Mouse (Mus musculus) left cerebral cortex, postnatal 4 days (tissue): Measurements from ENCODE around the gene Btg1-ps1. TPM values are rescaled to one million over a fixed set of nuclear protein-coding genes. Genes with fewer than 3 reads are reported as not detected.
"Not testable (repeated sequence)": the region's sequence is repeated elsewhere in the genome, so short reads cannot be mapped to it uniquely, and the experiment has no call there.

Experiments used
- DNase-seq: peaks from one replicate; pipeline ENCODE4 v3.0.0-alpha.2; 2022
- intact Hi-C: fragments of 180-260 bp; cut with DNase I; formaldehyde crosslinking; loops from one replicate; pipeline ENCODE4 v1.15.1; 2025
- total RNA-seq, 2 experiments: library from RNA; stranded (reverse); gene quantifications; 2 replicates each; pipeline ENCODE4 v1.2.3; 2021

Btg1-ps1 gene
- not detected for total RNA-seq

DNA sequence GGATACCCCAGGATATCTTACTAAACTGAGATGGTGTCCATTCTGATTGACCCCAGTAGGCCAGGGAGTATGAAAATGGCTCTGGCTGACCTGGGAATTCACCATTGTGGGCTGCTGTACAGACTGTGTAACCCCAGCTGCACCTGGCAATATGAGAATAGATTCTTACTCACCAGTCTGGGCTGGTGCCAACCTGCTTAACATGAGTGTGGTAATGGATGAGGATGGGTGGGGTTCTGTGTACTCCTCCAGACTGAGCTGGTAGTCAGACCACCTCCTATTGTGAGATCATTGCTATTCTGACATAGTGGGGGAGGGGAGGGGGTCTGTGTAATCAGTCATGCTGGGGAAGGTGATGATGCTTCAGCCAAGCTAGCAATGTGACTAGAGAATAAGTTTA, at the start of gene Btg1-ps1:
Gene Btg1-ps1 (minus strand): TSS at position 219 of the 400 bp plus-strand sequence.
- intact Hi-C loops, DNase-seq: not testable (repeated sequence)

DNA sequence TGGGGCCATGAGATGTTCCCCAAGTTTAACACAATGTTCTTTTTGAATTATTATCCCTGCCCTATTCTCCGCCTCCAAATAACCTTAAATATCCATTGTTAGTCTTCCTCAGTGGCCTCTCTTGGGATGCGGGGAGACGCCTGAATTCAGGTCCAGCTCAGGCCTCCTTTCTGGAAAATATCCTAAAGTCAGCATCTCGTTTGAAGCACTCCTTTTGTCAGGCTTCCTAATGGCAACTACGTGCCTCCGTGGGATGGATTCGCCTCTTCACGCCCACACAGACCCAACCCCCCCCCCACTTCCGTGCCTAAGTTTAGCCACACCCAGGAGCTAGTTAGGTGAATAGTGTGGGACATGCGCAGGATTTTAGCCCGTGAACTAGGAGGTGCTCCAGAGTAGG, 47.6 kb upstream of the Btg1-ps1 start, which contains the start of gene Rhox10:
Gene Rhox10 (plus strand): TSS at position 301 of the 400 bp plus-strand sequence.
- no peak for DNase-seq
- intact Hi-C loops: no loop called here

DNA sequence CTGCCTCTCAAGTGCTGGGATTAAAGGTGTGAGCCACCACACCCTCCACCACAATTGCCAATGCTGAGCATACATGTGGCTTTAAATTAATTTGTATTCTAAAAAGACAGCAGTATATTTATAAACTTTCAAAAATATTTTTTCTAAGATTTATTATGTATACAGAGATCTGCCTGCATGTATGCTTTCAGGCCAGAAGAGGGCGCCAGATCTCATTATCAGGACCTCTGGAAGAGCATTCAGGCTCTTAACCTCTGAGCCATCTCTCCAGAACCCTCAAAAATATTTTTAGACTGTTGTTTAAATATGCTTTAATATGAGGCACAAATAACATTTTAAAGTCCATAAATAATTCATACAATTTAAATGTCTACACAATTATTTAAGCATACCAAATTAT, 42.9 kb upstream of the Btg1-ps1 start:
- intact Hi-C loops: no loop called here
- no peak for DNase-seq

DNA sequence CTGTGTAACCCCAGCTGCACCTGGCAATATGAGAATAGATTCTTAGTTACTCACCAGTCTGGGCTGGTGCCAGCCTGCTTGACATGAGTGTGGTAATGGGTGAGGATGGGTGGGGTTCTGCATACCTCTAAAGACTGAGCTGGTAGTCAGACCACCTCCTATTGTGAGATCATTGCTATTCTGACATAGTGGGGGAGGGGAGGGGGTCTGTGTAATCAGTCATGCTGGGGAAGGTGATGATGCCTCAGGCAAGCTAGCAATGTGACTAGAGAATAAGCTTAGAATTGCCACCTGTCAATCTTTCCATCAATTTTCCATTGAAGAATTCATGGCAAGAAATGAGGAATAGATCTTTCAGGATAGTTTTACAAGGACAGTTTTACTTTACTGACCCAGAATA, 24.4 kb upstream of the Btg1-ps1 start, which contains the start of gene Btg1-ps2:
Gene Btg1-ps2 (minus strand): TSS at position 101 of the 400 bp plus-strand sequence.
- intact Hi-C loops, DNase-seq: not testable (repeated sequence)

DNA sequence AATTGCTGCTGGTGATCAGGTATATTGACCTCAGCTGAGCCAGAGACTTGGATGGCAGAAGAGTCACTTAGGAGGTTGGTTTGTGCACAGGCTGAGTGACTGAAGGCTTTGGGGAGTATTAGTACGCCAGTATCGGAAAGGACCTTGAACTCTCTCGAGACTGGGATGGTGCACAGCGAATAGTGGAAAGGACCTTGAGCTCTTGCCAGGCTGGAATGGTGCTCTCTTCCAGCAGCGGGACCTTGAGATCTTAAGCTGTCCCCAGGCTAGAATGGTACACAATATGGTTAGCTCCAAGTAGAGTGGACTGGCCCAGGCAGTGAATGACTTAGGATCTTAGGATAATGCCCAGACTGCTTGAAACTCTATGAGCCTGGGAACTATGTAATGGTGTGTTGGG, 21.1 kb upstream of the Btg1-ps1 start:
- intact Hi-C loops: no loop called here
- DNase-seq: no peak

DNA sequence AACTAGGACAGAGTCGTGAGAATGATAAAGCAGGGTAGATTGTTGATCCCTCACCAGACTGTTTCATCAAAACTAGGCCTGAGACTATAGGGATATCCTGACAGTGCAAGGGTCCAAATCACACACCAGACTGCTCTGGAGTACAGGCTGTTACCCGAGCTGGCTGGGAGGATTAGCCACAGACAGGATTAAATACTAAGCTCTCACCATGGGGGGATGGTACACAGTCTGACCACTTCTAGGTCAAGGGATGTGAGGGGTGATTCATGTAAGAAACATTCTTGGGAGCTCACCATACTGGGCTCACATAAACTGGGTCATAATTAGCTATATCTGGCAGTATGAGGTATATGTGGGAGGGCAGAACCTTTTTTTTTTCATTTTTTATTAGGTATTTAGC, 15.2 kb upstream of the Btg1-ps1 start:
- intact Hi-C loops: no loop called here
- DNase-seq: no peak

DNA sequence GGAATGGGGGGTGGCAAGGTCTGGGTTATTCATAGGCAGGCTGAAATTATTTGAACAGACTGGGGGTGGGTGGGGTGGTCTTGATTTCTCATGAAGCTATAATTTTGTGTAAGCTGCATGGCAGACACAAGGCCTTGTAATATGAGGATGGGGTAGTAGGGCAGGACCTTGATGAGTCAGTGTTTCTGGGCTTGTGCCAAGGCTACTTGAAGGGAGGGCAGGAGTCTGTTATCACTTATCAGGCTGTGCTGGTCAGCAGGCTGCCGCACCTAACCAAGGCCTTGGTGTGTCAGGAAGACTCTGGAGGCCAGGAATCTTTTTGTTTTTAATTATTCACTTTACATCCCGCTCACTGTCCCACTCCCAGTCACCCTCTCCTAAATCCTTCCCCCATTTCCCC, 9.9 kb downstream of the Btg1-ps1 start:
- intact Hi-C loops: no loop called here
- no peak for DNase-seq

Other genes starting within 250 kb of the Btg1-ps1 start
- gene Rhox5, start 214.0 kb downstream of the Btg1-ps1 start, total RNA-seq: not detected
- not detected for gene Rhox6, start 191.9 kb downstream of the Btg1-ps1 start, total RNA-seq
- gene Rhox7a, start 187.1 kb downstream of the Btg1-ps1 start, total RNA-seq: not detected
- gene Rhox8, start 139.9 kb downstream of the Btg1-ps1 start, total RNA-seq: not detected
- not detected for gene Rhox7b, start 121.6 kb downstream of the Btg1-ps1 start, total RNA-seq
- not detected for gene Rhox9, start 117.0 kb downstream of the Btg1-ps1 start, total RNA-seq
- gene Btg1-ps2, start 24.3 kb upstream of the Btg1-ps1 start, total RNA-seq: not detected
- not detected for gene Rhox10, start 47.7 kb upstream of the Btg1-ps1 start, total RNA-seq
- gene Rhox11, start 66.3 kb upstream of the Btg1-ps1 start, total RNA-seq: not detected
- not detected for gene Rhox12, start 92.1 kb upstream of the Btg1-ps1 start, total RNA-seq
- not detected for gene Rhox13, start 102.4 kb upstream of the Btg1-ps1 start, total RNA-seq
- gene Zbtb33, start 171.0 kb upstream of the Btg1-ps1 start, total RNA-seq: 10 to 100 TPM; 27.6 to 32.2 TPM
- gene Tmem255a, start 233.6 kb upstream of the Btg1-ps1 start, total RNA-seq: 10 to 100 TPM in 1 of 2 experiments, 1 to 10 TPM in 1; 3.6 to 10.5 TPM